Mouse (Mus musculus) frontal cortex, postnatal 36 days (tissue): ENCODE measurements around the gene Dkk2.
"Not testable (repeated sequence)": the region's sequence is repeated elsewhere in the genome, so short reads cannot be mapped to it uniquely, and the experiment has no call there.

ENCODE experiments used
- DNase-seq, 2 experiments: peaks; one replicate each; pipeline ENCODE4 v3.0.0; 2022; ENCODE audit warnings: low spot score in 2 of 2

Gene Dkk2

DNA sequence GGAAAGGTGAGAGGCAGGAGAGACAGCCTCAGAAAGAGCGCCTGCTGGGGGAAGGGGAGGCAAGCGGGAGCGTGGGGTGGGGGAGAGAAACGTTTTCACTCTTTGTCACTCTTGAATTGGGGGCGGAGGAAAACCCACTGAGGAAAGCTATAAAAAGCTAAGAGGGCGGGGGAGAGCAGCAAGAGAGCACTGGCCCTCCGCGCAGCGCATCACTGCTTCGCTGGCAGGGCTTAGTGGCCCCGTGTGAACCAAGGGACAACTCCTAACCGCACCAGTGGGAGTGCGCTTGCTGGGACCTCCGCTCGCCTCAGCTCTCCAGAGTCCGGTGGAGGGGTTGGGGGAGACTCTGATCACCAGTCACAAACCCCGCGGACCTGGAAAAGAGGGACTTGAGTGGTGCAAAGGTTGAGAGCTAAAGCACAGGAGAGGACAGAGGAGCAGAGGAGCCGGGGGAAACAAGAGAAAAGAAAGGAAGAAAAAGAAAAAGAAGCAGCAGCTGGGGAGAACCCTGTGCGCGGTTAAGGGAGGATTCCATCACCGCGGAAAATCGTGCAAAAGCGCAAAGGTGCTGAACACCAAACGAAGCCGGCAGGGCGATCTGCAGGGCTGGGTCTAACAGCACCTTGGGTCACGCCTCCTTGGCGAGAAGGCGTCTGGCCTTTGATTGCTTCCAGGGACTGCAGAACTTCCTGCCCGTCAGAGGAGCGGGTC, at the start of gene Dkk2:
TSS of gene Dkk2 (plus strand) at position 181 of the 711 bp plus-strand sequence.
- peak; percentile 9 for DNase-seq

DNA sequence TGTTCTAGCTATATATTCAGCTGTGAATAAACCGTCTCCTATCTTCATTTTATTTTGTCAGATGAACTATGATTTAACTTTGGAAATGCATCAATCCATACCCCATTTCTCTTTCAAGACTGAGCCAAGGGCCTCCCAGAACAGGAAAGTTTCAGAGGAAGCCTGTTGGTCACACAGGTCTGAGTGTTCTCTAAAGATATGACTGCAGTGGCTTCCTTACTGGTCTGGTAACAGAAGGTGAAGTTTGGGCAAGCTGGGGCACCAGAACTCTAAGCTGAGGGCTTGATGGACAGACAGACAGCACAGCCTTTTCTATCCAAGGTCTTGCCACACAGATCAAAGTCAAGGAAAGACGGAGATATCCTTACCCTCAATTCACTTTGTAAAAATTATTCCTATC, 48.4 kb upstream of the Dkk2 start:
- DNase-seq: no peak

DNA sequence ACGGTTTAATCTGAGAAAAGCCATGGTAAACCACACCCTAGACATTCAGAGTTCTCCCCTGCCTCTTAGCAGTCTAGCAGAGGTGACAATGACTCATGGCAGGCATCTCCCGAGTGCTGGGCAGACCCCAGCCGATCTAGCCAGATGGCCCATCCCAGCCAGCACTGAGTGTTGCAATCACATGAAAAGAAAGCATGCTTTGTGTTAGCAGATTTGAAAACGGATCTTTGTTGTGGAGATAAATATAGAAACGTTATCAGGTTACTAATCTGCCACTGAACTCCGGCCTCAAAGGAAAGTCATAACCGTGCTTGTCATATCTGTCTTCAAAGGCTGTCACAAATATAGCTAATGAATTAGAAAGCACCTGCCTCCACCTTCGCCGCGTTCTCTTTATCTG, 47.4 kb upstream of the Dkk2 start:
- no peak for DNase-seq

DNA sequence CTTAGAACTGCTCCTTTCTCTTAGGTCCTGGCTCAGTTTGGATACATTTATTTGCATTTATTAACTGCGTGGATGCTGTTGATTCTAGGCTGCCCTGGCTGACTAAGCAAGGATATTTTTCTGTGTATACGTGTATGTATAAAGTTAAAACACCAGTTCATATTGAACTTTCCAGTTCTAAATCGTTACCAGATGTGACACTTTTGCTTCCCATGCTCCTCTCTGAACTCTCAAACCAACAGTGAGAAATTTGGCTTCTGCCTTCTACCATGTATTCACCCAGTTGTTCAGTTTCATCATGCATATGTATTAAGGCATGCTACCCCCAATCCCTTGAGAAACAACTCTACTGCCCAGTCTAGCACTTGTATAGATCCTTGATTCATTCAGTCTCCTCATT, 45.0 kb upstream of the Dkk2 start:
- DNase-seq: no peak

DNA sequence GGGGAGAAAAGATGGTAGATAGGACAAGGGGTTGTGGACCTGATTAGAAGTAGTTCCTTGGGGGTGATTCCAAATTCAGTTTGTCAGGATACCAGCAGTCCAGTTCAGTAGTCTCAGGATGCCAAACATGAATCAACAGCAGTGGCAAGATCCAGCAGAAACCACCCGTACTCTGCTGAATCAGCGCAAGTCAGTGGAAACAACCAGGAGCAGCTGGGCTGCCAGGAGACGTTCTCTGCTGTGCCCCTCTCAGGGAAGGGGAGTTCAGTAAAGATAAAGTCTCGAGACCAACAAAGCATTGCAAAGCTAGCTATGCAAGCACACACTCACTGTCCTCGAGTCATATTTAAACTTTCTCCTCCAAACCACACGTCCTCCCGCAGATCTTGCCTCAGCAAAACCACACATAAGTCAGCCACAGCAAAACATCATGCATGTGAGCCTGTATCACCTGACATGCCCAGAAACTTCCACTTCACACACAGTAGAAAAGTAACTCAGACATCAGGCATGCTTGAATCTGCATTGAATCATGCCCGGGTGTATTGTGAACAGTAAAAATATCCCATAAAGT, 34.1 kb upstream of the Dkk2 start:
- DNase-seq: no peak

DNA sequence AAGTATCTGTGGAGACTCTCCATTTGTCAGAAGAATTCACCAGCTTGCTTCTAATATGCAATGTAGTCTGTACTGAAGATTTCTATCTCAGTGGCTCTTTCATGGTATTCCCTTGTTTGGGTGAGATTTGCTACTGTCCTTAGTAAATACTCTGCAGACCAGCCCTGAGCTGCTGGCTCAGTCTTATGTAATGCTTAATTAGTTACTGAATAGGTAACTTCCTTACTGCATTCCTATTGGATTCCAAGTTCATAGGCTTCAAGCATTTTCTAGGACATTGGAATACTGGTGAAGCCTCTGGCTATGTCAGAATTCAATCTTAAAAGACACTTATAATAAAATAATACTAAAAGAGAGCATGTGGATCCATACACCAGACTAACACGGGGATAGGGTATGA, 22.3 kb upstream of the Dkk2 start:
- not testable (repeated sequence) for DNase-seq

DNA sequence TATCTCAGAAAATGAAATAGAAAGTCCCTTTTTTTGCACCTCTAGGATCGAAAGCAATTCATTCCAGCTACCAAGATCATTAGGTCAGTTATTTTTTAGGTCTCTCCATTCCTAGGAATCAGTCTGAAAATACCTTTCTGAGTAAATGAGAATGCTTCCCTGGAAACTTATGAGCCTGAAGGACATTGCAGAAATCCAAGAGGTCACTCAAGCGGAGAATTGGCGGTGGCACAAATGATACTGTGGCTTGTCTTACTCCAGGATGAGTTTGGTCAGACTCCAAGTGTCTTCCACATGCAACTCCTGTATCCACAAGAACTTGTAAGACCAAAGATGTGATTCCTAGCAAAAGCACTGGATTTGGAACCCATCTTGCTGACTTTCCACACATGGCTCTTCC, 21.7 kb upstream of the Dkk2 start:
- no peak for DNase-seq

DNA sequence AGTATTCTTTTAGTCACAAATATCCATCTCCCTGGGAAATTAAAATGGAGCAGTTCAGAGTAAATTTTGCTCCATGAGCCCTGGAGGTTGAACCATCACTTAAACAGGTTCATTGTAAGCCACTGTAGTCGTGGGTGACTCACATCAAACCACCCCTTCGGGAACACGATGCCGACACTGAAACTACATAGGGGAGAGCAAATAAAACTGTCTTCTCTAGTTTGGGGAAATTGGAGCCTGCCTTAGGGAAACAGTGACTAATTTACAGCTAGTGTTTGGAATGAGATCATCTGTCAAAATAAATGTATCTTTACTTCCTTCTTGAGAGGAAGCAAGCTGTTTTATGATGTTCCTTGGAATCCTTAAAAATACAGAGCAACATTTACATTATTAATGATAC, 21.1 kb upstream of the Dkk2 start:
- DNase-seq: no peak

DNA sequence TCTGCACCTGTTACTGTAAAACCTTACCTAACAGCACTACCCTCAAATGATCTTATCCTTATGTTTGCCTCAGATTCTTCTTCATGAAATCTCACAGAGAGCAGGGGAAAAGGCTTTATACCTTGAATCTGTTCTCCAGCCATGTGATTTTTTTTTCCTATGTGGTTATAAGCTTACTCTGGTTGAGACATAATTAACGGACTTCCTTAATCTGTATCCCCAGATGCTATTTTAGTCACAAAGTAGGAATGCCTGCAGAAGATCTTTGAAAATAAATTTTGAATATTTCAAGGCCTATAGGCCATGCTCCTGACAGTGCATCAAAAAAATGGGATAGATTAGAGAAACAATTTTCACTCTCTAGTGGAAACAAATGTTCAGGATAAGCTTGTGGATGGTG, 20.2 kb upstream of the Dkk2 start:
- DNase-seq: no peak

DNA sequence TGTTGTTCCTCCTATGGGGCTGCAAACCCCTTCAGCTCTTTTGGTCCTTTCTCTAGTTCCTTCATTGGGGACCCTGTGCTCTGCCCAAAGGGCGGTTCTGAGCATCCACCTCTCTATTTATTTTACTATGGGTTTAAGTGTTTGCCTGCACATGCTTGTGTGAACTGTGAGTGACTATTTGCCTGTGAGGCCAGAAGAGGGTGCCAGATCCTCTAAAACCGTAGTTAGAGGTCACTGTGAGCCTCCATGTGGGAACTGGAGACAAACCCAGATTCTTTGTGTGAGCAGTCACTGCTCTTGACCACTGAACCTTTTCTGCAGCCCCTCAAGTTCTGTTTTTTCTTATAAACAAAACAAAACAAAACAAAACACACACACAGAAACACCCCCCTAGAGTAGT, 14.1 kb upstream of the Dkk2 start:
- DNase-seq: no peak

DNA sequence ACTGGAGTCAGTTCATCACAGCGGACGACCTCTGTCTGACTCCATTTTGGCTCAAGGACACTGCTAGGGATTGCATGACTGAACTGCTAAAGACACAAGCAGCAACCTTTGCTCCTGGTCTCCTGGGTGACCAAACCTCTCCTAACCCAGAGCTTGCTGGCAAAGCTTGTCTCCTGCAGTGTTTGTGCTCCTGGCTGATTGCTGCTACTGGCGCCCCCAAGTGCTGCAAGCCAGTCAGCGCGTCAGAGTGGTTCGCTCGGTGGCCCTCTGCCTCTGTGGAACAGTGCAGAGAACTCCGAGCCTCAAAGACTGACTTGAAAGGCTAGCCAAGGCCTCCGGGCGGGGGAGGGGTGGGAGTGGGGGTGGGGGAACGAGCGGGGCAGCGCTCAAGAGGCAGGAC, 1.1 kb upstream of the Dkk2 start:
- DNase-seq: peak; percentile 30 to 72

DNA sequence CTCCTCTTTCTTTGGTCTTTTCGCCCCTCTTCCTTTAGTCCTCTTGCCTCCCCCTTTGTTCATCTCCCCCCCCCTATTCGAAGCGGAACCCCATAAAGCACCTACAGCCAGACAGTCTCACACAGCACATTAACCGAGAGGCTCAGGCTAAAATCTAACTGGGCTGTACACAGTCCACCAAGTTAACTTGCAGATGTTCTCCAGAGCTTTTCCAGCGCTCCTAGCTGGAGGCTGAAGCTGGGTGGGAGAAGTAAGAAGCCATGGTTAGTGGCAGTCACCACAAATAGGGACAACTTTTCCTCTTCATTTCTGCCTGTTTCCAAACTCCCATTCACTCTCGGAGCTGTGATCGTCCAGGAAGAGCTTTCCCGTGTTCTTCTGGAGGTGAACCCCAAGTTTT, 412 bp upstream of the Dkk2 start:
- DNase-seq: no peak

DNA sequence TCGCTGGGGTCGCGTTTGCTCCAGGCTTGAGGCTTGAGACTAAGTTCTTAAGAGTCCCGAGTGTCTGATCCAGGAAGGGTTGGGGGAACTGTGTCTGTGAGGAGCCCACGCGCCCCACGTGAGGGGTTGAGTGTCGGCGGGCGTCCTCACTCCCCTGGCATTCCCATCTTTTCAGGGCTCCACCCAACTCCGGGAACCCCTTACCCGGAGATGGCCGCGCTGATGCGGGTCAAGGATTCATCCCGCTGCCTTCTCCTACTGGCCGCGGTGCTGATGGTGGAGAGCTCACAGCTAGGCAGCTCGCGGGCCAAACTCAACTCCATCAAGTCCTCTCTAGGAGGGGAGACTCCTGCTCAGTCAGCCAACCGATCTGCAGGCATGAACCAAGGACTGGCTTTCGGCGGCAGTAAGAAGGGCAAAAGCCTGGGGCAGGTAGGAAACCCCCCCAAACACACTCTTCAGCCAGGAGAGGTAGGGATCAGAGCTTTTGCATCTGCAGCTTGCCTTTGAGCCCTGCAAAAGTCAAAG, 795 bp downstream of the Dkk2 start:
- DNase-seq: peak; percentile 7 to 15

DNA sequence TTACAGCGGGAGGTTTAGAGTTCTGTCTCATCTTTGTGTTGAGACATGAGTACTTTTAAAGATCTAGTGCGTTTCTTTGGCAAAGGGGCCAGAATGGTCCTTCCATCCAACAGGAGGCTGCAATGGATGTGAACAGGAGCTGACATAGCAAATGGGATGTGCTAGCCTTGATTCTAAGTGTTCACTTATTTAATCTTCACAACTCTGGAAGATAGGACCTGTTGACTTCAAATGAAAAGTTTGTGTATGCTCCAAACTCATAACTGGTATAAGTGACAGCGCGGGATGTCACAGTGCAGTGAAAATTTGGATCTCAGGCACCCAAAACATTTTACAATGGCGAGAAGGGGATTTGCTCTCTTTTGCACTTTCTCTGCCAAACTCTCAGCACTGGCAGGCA, 1.4 kb downstream of the Dkk2 start:
- peak; percentile 6 to 7 for DNase-seq

DNA sequence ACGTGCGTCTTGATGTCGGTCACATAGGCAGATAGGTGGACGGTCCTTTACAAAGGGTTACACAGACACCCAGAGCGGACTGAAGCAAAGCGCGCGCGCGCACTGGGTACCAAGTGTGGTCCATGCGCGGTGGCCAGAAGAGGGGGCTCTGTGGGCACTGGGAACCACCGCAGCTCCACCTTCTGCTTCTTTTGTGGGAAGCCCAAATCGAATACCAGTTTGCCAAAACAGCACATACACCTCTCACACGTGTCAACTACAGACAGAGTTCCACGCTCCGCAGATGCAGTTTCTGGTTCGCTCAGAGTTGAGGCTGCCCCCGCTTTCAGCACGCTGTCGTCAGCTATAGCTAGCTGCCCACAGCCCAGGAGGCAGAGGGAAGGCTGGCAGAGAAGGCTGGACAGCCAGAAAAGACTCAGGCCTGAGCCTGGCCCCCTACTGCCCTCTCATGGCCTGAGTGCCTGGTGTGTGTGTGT, 2.0 kb downstream of the Dkk2 start:
- peak; percentile 46 to 70 for DNase-seq

DNA sequence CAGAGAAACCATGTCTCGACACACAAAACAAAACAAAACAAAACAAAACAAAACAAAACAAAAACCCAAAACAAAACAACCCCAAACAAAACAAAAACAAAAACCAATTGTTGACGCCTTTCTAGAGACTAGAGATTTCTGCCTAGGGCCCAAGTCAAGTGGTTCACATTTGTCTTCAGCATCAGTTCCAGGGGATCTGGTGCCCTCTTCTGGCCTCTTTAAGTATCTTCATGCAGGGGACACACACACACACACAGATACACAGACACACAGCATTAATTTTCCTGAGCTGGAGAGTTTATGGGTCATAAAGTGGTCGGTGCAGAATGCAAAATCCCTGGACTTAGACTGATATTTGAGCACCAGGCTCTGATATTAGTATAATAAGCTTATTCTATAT, 7.9 kb downstream of the Dkk2 start:
- DNase-seq: no peak

DNA sequence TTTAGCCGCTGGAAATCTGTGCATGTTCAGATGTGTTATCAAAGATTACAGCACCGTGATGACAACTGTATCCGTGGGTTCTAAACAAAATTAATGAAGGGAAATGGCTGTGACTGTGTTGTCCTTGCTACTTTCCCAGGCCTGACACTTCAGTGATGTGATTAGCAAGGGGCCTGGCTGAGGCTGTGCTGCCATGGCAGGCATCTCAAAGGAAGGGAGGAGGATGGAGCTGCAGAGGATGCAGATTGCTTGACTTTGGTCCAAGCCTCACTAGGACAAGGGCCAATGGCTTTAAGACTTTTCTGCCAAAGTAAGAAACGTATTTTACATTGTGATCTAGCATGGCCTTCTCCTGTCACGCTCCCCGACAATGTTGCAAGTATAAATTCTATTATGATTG, 11.2 kb downstream of the Dkk2 start:
- no peak for DNase-seq

DNA sequence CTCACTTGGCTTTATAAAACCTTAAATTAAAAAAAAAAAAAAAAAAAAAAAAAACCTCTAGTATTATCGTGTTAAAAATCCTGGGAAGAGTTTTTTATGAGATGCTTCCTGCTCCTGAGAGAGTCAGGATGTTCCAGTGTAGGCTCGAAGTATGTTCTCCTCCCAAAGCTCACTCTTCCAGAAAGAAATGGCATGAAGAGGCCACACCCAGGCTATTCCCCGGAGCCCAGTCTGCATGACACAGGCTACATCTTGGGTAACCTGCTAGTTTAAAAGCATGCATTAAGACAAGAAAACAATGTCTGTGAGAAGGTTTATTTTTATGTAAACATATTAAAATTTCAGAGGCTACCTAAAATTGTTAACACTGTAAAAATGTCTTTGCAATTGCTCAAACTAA, 15.7 kb downstream of the Dkk2 start:
- no peak for DNase-seq

DNA sequence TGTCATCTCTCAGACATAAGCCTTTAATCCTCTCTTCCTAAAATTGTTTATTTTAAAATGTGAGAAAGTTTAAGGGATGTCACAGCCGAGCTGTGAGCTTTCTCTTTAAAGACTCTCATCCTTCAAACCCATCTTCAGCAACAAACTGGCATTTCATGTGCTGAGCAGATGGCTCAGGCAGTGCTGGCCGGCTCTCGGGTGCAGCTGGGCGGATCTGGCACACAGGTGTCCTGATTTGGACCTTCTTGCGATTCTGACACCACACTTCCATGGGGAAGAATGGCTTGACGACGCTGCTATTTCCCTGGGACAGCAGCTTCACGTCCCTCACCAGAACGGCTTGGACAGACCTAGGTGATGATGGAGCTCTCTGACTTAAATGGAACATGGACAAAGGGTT, 17.9 kb downstream of the Dkk2 start:
- peak; percentile 26 to 62 for DNase-seq

DNA sequence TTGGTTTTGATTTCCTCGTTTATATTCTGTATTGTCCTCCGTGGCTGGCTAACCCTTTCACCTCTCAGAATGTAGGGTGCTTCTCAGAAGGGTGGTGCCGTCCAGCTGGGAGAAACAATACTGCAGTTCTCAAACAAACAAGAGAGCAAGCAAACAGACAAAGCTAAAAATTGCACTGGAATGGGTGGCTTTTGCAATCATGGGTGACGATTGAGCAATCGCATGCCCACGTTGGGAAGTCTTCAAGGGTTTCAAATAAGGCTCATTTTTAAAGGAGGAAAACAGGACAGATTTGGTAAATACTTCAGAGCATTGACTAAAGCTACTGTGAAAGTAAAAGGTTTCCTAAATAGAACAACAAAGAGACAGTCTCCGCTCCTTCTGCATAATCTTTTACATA, 18.4 kb downstream of the Dkk2 start:
- peak in 1 of 2 experiments; percentile 19 for DNase-seq

DNA sequence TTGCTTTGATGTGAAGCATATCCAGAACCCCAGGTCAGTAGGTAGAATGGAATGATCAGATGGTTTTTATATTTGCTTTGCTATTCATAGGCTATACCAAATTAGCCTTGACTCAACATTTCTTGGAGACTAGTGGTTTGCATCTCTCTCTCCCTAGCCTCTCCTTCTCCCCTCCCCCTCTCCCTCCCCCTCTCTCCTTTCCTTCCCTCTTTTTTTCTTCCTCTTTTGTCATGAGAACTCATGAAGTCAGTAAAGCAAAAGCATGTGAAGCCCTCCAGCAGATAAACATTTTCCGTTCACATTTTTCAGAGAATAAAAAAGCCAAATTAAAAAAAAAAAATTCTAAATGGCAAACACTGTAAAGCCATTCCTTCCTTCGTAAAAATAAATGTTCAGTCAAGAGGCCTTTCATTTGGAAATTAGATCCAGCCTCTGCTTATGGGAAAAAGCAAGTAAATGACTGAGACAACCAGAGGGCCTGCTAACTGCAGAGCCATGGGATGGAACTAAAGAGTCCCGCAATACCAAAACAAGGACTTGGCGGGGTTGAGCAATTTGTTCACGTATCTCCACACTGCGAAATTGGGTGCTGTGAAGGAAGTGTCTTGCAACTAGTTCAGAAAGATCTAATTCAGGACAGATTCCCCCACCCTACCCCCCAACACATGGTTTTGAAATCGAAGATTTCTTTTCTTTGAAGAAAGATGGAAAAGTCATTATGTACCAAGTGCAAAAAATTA, 30.9 kb downstream of the Dkk2 start:
- no peak for DNase-seq

DNA sequence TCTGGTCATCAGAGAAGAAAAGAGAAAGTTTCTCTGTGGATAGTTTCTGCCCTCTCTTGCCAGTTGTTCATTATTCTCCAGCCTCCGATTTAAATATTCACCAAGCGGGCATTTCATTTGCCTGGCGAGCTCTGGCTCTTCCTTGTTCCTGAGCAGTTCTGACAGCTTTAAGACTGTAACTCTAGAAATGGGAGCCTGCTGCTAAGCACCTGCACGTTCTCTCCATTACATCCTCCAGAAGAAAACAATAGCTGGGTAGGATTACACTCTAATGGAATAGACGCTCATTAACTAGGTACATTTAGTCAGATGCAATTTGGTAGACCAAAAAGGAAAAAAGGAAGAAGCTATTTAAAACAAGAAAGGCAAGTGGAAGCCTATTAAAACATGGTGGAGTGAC, 36.3 kb downstream of the Dkk2 start:
- DNase-seq: no peak

DNA sequence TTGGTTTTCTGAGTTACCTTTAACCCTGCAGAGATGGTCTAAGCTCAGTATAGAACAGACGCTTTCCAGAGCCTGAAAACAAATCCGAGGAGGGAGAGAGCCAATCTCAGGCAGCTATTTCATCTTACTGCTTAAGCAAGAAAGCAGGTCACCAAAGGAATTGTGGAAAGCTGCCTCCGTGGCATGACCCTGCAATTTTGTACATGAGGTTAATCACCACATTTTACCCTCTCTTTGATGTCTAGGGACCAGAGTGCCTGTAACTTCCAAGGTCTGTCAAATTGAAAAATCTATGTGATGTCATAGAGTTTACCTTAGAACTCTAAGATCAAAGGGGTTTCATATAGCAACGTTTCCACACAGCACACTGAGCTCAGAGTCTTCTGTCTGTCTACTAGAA, 37.5 kb downstream of the Dkk2 start:
- no peak for DNase-seq
